Mouse (Mus musculus) cerebellum, postnatal 14 days (tissue): ENCODE measurements at regions not wholly inside any gene's neighbourhood (a gene's known extent, or its start where the extent isn't known, plus 50 kb on each side); places are given as distances from the start of the nearest gene placed in this dataset.
A peak's percentile ranks its signal among the peaks of the same experiment; 100 is the strongest.

ENCODE experiments used
- DNase-seq, 2 experiments: peaks; one replicate each; pipeline ENCODE4 v3.0.0; 2021; ENCODE audit warnings: mixed read lengths in 2 of 2

- no peak for DNase-seq
Measured at GRCm38 (mm10) chr13:37572983-37573382, 205.2 kb upstream of the Rreb1 start.

- peak; percentile 24 for DNase-seq
Measured at GRCm38 (mm10) chr13:37579231-37579630, 199.0 kb upstream of the Rreb1 start.

- peak; percentile 57 to 58 for DNase-seq
Measured at GRCm38 (mm10) chr13:37579775-37580174, 198.4 kb upstream of the Rreb1 start.

GRCm38 (mm10) chr13:37580806-37581205 lies 197.4 kb upstream of the Rreb1 start:
- no peak for DNase-seq

GRCm38 (mm10) chr13:37581374-37581773 lies 196.8 kb upstream of the Rreb1 start:
- no peak for DNase-seq

GRCm38 (mm10) chr13:37585476-37585875 lies 192.7 kb upstream of the Rreb1 start:
- DNase-seq, result no peak

- DNase-seq, result no peak
Measured at GRCm38 (mm10) chr13:37586511-37586910, 191.7 kb upstream of the Rreb1 start.

- no peak for DNase-seq
Measured at GRCm38 (mm10) chr13:37587911-37588310, 190.3 kb upstream of the Rreb1 start.

GRCm38 (mm10) chr13:37588528-37589176 lies 189.5 kb upstream of the Rreb1 start:
- no peak for DNase-seq

- DNase-seq, result no peak
Measured at GRCm38 (mm10) chr13:37592149-37592548, 186.1 kb upstream of the Rreb1 start.

GRCm38 (mm10) chr13:37595196-37595595 lies 183.0 kb upstream of the Rreb1 start:
- no peak for DNase-seq

- DNase-seq, result no peak
Measured at GRCm38 (mm10) chr13:37597575-37597974, 180.6 kb upstream of the Rreb1 start.

GRCm38 (mm10) chr13:37598165-37598775 lies 179.9 kb upstream of the Rreb1 start:
- no peak for DNase-seq

- DNase-seq, result no peak
Measured at GRCm38 (mm10) chr13:37599679-37600078, 178.5 kb upstream of the Rreb1 start.

GRCm38 (mm10) chr13:37600172-37600571 lies 178.0 kb upstream of the Rreb1 start:
- no peak for DNase-seq

GRCm38 (mm10) chr13:37601068-37601467 lies 177.1 kb upstream of the Rreb1 start:
- DNase-seq, result no peak

GRCm38 (mm10) chr13:37602256-37602655 lies 175.9 kb upstream of the Rreb1 start:
- DNase-seq, result peak; percentile 20 to 32

GRCm38 (mm10) chr13:37603226-37603994 lies 174.8 kb upstream of the Rreb1 start:
- DNase-seq, result no peak

- DNase-seq, result no peak
Measured at GRCm38 (mm10) chr13:37606250-37606649, 171.9 kb upstream of the Rreb1 start.

- no peak for DNase-seq
Measured at GRCm38 (mm10) chr13:37609085-37609484, 169.1 kb upstream of the Rreb1 start.

- DNase-seq, result no peak
Measured at GRCm38 (mm10) chr13:37611387-37611786, 166.8 kb upstream of the Rreb1 start.

GRCm38 (mm10) chr13:37617015-37617414 lies 161.2 kb upstream of the Rreb1 start:
- no peak for DNase-seq

- no peak for DNase-seq
Measured at GRCm38 (mm10) chr13:37619841-37620725, 158.1 kb upstream of the Rreb1 start.
